Mouse (Mus musculus): ENCODE data around the gene Fibcd1.

GRCm38 (mm10) chr2:31827877-31828276 is 17.9 kb downstream of the Fibcd1 start:
- TF ChIP-seq CTCF (IDR thresholded peaks at IDR 0.05; ENCODE audit: low read depth) (no peak), EP300 (IDR thresholded peaks at IDR 0.05; ENCODE audit: low read depth) (no peak)
